Mouse (Mus musculus) liver, embryonic 13.5 days (tissue): ENCODE data around the gene 1700067P10Rik. TPM values are rescaled to one million over a fixed set of nuclear protein-coding genes. Genes with fewer than 3 reads are reported as not detected.

Experiments used
- ATAC-seq: fragments of 200-750 bp; cut with Nextera tagmentation; 2 replicates; pipeline ENCODE4 v1.8.0; 2017; ENCODE audit warnings: low read depth, mild to moderate bottlenecking, moderate number of reproducible peaks, moderate library complexity
- DNase-seq: peaks from one replicate; pipeline ENCODE4 v3.0.0; 2022
- H3K27ac ChIP-seq: fragments of 300-500 bp; sonication (generic); 2 replicates; pipeline ENCODE4 v1.5.1; 2015; ENCODE audit warnings: moderate library complexity, mild to moderate bottlenecking, inconsistent platforms
- H3K27me3 ChIP-seq: fragments of 300-500 bp; sonication (generic); 2 replicates; pipeline ENCODE4 v1.6.1; 2015; ENCODE audit warnings: mild to moderate bottlenecking, inconsistent platforms
- H3K36me3 ChIP-seq: fragments of 300-500 bp; sonication (generic); 2 replicates; pipeline ENCODE4 v1.6.1; 2015; ENCODE audit warnings: mild to moderate bottlenecking, inconsistent platforms
- H3K4me1 ChIP-seq: fragments of 300-500 bp; sonication (generic); replicated peaks from 2 replicates; pipeline ENCODE4 v1.6.1; 2015; ENCODE audit warnings: inconsistent platforms
- H3K4me2 ChIP-seq: fragments of 300-500 bp; sonication (generic); 2 replicates; pipeline ENCODE4 v1.6.1; 2015; ENCODE audit warnings: inconsistent platforms, mild to moderate bottlenecking, moderate library complexity
- H3K4me3 ChIP-seq: fragments of 300-500 bp; sonication (generic); replicated peaks from 2 replicates; pipeline ENCODE4 v1.5.1; 2015; ENCODE audit warnings: mild to moderate bottlenecking, inconsistent platforms
- H3K9ac ChIP-seq: fragments of 300-500 bp; sonication (generic); 2 replicates; pipeline ENCODE4 v1.6.1; 2015; ENCODE audit warnings: mild to moderate bottlenecking, inconsistent platforms
- H3K9me3 ChIP-seq: fragments of 300-500 bp; sonication (generic); replicated peaks from 2 replicates; pipeline ENCODE4 v1.6.1; 2016; ENCODE audit warnings: inconsistent platforms
- WGBS: fragments of 180-500 bp; shearing (Covaris S2); methylation state at CpG from one replicate; pipeline ENCODE4 v1.1.7; 2015; ENCODE audit not compliant: insufficient replicate concordance; 5-methylcytosine and 5-hydroxymethylcytosine counted together
- polyA plus RNA-seq: library from polyadenylated mRNA; unstranded; fragments of >200 nt; fragmentation: Nextera tagmentation; extraction: Ambion mirVana; gene quantifications from 2 replicates; pipeline ENCODE4 v1.2.1, GENCODE M21; 2015

The 1700067P10Rik gene
- not detected in 2 replicates for polyA plus RNA-seq

GRCm38 (mm10) chr17:48089019-48089418 is at the start of gene 1700067P10Rik:
TSS of gene 1700067P10Rik (plus strand) at chr17:48089319.
- Histone ChIP-seq H3K4me1 (no peaks in the 10 kb centered on the region), H3K36me3 (no peaks in the 10 kb centered on the region), H3K27me3 (peaks cover 10% of the 10 kb centered on the region), H3K9me3 (0 out of 2 replicates have a peak, but pooled peaks cover 5% of the 10 kb centered on the region), H3K27ac (no peak within 1 kb of the TSS), H3K4me3 (no peak within 1 kb of the TSS), H3K9ac (no peak within 1 kb of the TSS), H3K4me2 (no peak within 1 kb of the TSS)
- ATAC-seq, result no peak
- no peak for DNase-seq

- H3K4me1 ChIP-seq, result peaks cover 28% of the 10 kb centered on the region
- peak overlapping the region; percentile 55 for H3K4me2 ChIP-seq
- H3K36me3 ChIP-seq, result no peaks in the 10 kb centered on the region
- H3K27ac ChIP-seq, result peak overlapping the region; percentile 61
- DNase-seq, result peak; percentile 36
- H3K9ac ChIP-seq, result peak overlapping the region; percentile 53
- 11% methylated on average over 29 of the region's 29 CpGs for WGBS
- no peaks in the 10 kb centered on the region for H3K9me3 ChIP-seq
- H3K27me3 ChIP-seq, result peaks cover 19% of the 10 kb centered on the region; the same call in 1 of the 2 replicates
- peak; percentile 41 for ATAC-seq
- H3K4me3 ChIP-seq, result peak overlapping the region; percentile 21
Measured at GRCm38 (mm10) chr17:48041351-48042287, 47.5 kb upstream of the 1700067P10Rik start.

- Histone ChIP-seq H3K9ac (no peak overlapping the region), H3K9me3 (no peaks in the 10 kb centered on the region), H3K27ac (no peak overlapping the region), H3K27me3 (peaks cover 19% of the 10 kb centered on the region; the same call in 1 of the 2 replicates), H3K4me2 (no peak overlapping the region), H3K4me3 (no peak overlapping the region), H3K36me3 (no peaks in the 10 kb centered on the region), H3K4me1 (peaks cover 30% of the 10 kb centered on the region)
- ATAC-seq, result no peak
- DNase-seq, result no peak
- 53% methylated on average over 5 of the region's 5 CpGs for WGBS
Measured at GRCm38 (mm10) chr17:48043154-48043880, 45.8 kb upstream of the 1700067P10Rik start.

- Histone ChIP-seq H3K27me3 (0 out of 2 replicates have a peak, but pooled peaks cover 8% of the 10 kb centered on the region), H3K9ac (no peak overlapping the region), H3K9me3 (no peaks in the 10 kb centered on the region), H3K27ac (no peak overlapping the region), H3K4me3 (no peak overlapping the region), H3K4me1 (peaks cover 18% of the 10 kb centered on the region), H3K36me3 (no peaks in the 10 kb centered on the region), H3K4me2 (no peak overlapping the region)
- ATAC-seq, result no peak
- 27% methylated on average over 4 of the region's 4 CpGs for WGBS
- peak; percentile 58 for DNase-seq
Measured at GRCm38 (mm10) chr17:48045631-48046030, 43.5 kb upstream of the 1700067P10Rik start.

GRCm38 (mm10) chr17:48051638-48052337 is 37.3 kb upstream of the 1700067P10Rik start:
- WGBS, result 24% methylated on average over 5 of the region's 5 CpGs
- H3K4me1 ChIP-seq, result 0 out of 2 replicates have a peak, but pooled peaks cover 3% of the 10 kb centered on the region
- H3K9ac ChIP-seq, result no peak overlapping the region
- H3K27ac ChIP-seq, result peak overlapping the region; percentile 30; the same call in 1 of the 2 replicates
- ATAC-seq (0 out of 2 replicates have a peak, but pooled peaks have one; percentile 20), DNase-seq (no peak)
- H3K36me3 ChIP-seq, result no peaks in the 10 kb centered on the region
- peaks cover 21% of the 10 kb centered on the region for H3K27me3 ChIP-seq
- no peak overlapping the region for H3K4me3 ChIP-seq
- no peaks in the 10 kb centered on the region for H3K9me3 ChIP-seq
- H3K4me2 ChIP-seq, result no peak overlapping the region

GRCm38 (mm10) chr17:48052338-48053067 is 36.6 kb upstream of the 1700067P10Rik start:
- no peak for ATAC-seq
- 71% methylated on average over 10 of the region's 10 CpGs for WGBS
- peaks cover 28% of the 10 kb centered on the region for H3K27me3 ChIP-seq

GRCm38 (mm10) chr17:48053646-48054045 is 35.5 kb upstream of the 1700067P10Rik start:
- no peak for DNase-seq
- no peaks in the 10 kb centered on the region for H3K4me1 ChIP-seq
- H3K4me3 ChIP-seq, result no peak overlapping the region
- ATAC-seq, result no peak
- no peaks in the 10 kb centered on the region for H3K36me3 ChIP-seq
- WGBS, result 52% methylated on average over 2 of the region's 2 CpGs
- H3K4me2 ChIP-seq, result no peak overlapping the region
- no peak overlapping the region for H3K9ac ChIP-seq
- peaks cover 39% of the 10 kb centered on the region for H3K27me3 ChIP-seq
- no peaks in the 10 kb centered on the region for H3K9me3 ChIP-seq
- H3K27ac ChIP-seq, result no peak overlapping the region

More at GRCm38 (mm10) chr17:48052338-48053067, 36.6 kb upstream of the 1700067P10Rik start:
- H3K36me3 ChIP-seq, result no peaks in the 10 kb centered on the region
- no peak overlapping the region for H3K9ac ChIP-seq
- no peak for DNase-seq
- no peak overlapping the region for H3K4me3 ChIP-seq
- H3K4me1 ChIP-seq, result 0 out of 2 replicates have a peak, but pooled peaks cover under 1% of the 10 kb centered on the region
- H3K27ac ChIP-seq, result no peak overlapping the region
- H3K4me2 ChIP-seq, result no peak overlapping the region
- no peaks in the 10 kb centered on the region for H3K9me3 ChIP-seq

GRCm38 (mm10) chr17:48055076-48055816 is 33.9 kb upstream of the 1700067P10Rik start:
- ATAC-seq, result no peak
- Histone ChIP-seq H3K36me3 (no peaks in the 10 kb centered on the region), H3K27ac (no peak overlapping the region), H3K9me3 (no peaks in the 10 kb centered on the region), H3K9ac (no peak overlapping the region), H3K4me1 (no peaks in the 10 kb centered on the region), H3K27me3 (peaks cover 46% of the 10 kb centered on the region), H3K4me2 (no peak overlapping the region), H3K4me3 (no peak overlapping the region)
- WGBS, result 51% methylated on average over 20 of the region's 20 CpGs
- DNase-seq, result no peak

- no peak overlapping the region for H3K4me3 ChIP-seq
Measured at GRCm38 (mm10) chr17:48057382-48057781, 31.7 kb upstream of the 1700067P10Rik start.

More at GRCm38 (mm10) chr17:48057382-48057781, 31.7 kb upstream of the 1700067P10Rik start:
- H3K27ac ChIP-seq, result no peak overlapping the region
- no peaks in the 10 kb centered on the region for H3K4me1 ChIP-seq
- ATAC-seq (no peak), DNase-seq (no peak)
- no peaks in the 10 kb centered on the region for H3K9me3 ChIP-seq
- no peaks in the 10 kb centered on the region for H3K36me3 ChIP-seq
- no peak overlapping the region for H3K4me2 ChIP-seq
- no peak overlapping the region for H3K9ac ChIP-seq
- peaks cover 46% of the 10 kb centered on the region for H3K27me3 ChIP-seq
- WGBS, result 10% methylated on average over 12 of the region's 12 CpGs
